Mouse (Mus musculus): ENCODE measurements around the gene Ccdc51. TPM values are rescaled to one million over a fixed set of nuclear protein-coding genes. Genes with fewer than 3 reads are reported as not detected.

Ccdc51 gene
- polyA plus RNA-seq, 1 experiment from 2014 or later: 13.1 TPM

DNA sequence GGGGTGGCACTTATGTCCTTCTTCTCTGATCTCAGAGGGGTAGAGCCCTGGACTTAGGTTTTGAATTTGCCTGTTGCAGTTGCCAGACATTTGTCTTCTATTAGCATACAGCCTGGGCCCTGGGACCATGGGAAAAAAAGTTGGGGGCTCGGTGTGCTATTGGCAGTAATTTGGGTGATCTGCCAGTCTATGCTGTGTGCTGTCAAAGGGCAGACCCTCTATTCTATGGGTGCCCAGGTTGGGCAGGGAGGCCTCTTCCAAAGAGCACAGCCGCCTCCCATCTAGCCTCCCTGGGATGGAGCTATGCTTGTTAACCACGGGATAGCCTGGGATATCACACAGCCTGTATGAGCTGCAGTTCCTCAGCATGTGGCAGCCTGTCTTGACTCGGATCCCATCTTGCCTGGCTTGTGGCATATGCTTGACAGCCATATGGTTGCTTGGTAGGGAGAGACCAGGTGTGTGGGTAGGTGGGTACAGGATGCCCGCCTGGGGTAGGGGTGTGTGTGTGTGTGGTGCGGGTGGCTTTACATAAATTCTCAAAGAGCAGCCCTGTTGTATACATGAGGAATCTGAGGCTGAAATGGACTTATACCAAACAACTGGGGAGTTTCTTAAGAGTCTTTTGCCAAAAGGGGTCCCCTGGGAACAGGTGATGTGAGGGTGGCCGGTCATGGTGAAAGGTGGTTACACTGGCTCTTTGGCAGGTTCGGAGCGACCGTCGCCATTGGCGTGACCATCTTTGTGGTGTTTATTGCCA is 26.8 kb upstream of the Ccdc51 start:
- H3K36me3 ChIP-seq (ENCODE audit: control insufficient read depth, insufficient read depth, low read length): peaks cover 14% of the 10 kb centered on the region
- no peaks in the 10 kb centered on the region for H3K9me3 ChIP-seq (ENCODE audit: control insufficient read depth, low read length)
- H3K9ac ChIP-seq (ENCODE audit: low read depth, low read length): peak overlapping the region; percentile 61
- peak overlapping the region; percentile 34 for H3K4me3 ChIP-seq (ENCODE audit: low read length)
- H3K27me3 ChIP-seq (replicated peaks; ENCODE audit: control insufficient read depth, insufficient read depth, low read length): no peaks in the 10 kb centered on the region
- 86% methylated on average over 12 of the region's 12 CpGs for WGBS
- H3K27ac ChIP-seq (ENCODE audit: low read depth, low read length): peak overlapping the region; percentile 46; the same call in 1 of the 2 replicates
- no peak for ATAC-seq
- H3K4me2 ChIP-seq (ENCODE audit: low read length): peak overlapping the region; percentile 55
- peaks cover 23% of the 10 kb centered on the region for H3K4me1 ChIP-seq (ENCODE audit: control insufficient read depth, insufficient read depth, low read depth, low read length)

DNA sequence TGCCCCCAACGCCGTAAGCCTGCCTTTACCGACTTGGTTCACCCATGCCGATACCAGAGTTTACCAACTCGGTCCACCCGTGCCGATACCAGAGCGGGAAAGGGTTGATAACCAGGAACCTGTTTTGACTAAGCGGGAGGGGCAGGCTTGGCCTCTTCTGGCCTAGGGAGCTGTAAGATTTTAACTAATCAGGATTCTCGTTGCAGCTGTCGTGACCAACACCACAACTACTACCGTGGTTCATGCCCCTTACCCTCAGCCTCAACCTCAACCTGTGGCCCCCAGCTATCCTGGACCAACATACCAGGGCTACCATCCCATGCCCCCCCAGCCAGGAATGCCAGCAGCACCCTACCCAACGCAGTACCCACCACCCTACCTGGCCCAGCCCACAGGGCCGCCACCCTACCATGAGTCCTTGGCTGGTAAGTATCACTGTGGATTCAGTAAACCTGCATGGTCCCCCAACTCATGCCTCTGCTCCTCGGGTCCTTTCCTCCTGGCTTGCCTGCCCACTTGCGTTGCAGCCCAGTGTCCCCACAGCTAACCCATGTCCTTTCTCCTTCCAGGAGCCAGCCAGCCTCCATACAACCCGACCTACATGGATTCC is 26.1 kb upstream of the Ccdc51 start:
- 94% methylated on average over 17 of the region's 17 CpGs for WGBS
- H3K9ac ChIP-seq (ENCODE audit: low read depth, low read length): no peak overlapping the region
- no peak overlapping the region for H3K4me2 ChIP-seq (ENCODE audit: low read length)
- H3K4me1 ChIP-seq (ENCODE audit: control insufficient read depth, insufficient read depth, low read depth, low read length): peaks cover 23% of the 10 kb centered on the region
- no peaks in the 10 kb centered on the region for H3K9me3 ChIP-seq (ENCODE audit: control insufficient read depth, low read length)
- H3K36me3 ChIP-seq (ENCODE audit: control insufficient read depth, insufficient read depth, low read length): peaks cover 14% of the 10 kb centered on the region
- no peak overlapping the region for H3K4me3 ChIP-seq (ENCODE audit: low read length)
- no peak for ATAC-seq
- H3K27ac ChIP-seq (ENCODE audit: low read depth, low read length): no peak overlapping the region
- no peaks in the 10 kb centered on the region for H3K27me3 ChIP-seq (replicated peaks; ENCODE audit: control insufficient read depth, insufficient read depth, low read length)

DNA sequence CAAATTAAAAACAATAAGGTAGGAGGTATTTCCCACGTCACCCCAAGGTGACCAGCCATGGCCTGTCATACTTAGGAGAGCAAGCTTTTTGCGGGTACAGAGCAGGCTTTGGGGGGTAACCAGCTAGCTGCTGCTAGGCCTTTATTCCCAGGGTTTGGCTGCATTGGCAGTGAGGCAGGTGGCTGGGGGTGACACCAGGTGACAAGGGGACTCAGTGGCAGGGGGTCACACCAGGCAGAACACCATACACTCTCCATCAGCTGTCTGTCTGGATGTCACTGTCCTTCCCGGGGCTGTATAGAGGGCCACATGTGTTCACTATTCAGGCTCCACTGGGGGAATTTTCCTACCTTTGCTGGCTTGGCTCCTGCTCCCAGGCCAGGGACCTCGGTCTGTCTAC is 25.4 kb upstream of the Ccdc51 start:
- peaks cover 14% of the 10 kb centered on the region for H3K36me3 ChIP-seq (ENCODE audit: control insufficient read depth, insufficient read depth, low read length)
- ATAC-seq: no peak
- H3K27me3 ChIP-seq (replicated peaks; ENCODE audit: control insufficient read depth, insufficient read depth, low read length): no peaks in the 10 kb centered on the region
- no peak overlapping the region for H3K4me2 ChIP-seq (ENCODE audit: low read length)
- peaks cover 23% of the 10 kb centered on the region for H3K4me1 ChIP-seq (ENCODE audit: control insufficient read depth, insufficient read depth, low read depth, low read length)
- no peak overlapping the region for H3K27ac ChIP-seq (ENCODE audit: low read depth, low read length)
- no peak overlapping the region for H3K4me3 ChIP-seq (ENCODE audit: low read length)
- no peaks in the 10 kb centered on the region for H3K9me3 ChIP-seq (ENCODE audit: control insufficient read depth, low read length)
- no peak overlapping the region for H3K9ac ChIP-seq (ENCODE audit: low read depth, low read length)
- WGBS: 91% methylated on average over 4 of the region's 4 CpGs

DNA sequence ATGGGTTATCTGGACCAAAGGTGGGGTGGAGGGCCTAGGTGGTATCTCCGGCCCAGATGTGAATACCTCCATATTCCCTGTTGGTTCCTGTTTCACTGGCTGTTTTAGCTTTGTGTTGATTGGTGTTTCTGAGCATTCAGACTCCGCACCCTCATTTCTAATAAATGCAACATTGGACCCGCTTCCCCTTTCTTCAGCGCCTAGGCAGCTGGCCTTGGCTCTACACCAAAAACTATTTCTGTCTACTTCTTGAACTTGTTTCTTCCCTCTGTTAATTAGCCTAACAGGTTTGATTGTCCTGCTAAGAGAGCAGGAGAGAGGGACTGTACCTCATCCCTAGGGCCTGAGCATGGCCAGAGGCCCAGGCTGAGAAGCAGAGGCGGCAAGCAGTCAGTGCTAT is 24.8 kb upstream of the Ccdc51 start:
- Histone ChIP-seq H3K9ac (ENCODE audit: low read depth, low read length) (no peak overlapping the region), H3K4me3 (ENCODE audit: low read length) (no peak overlapping the region), H3K9me3 (ENCODE audit: control insufficient read depth, low read length) (no peaks in the 10 kb centered on the region), H3K4me1 (ENCODE audit: control insufficient read depth, insufficient read depth, low read depth, low read length) (peaks cover 23% of the 10 kb centered on the region), H3K36me3 (ENCODE audit: control insufficient read depth, insufficient read depth, low read length) (peaks cover 18% of the 10 kb centered on the region), H3K4me2 (ENCODE audit: low read length) (no peak overlapping the region), H3K27ac (ENCODE audit: low read depth, low read length) (no peak overlapping the region), H3K27me3 (replicated peaks; ENCODE audit: control insufficient read depth, insufficient read depth, low read length) (no peaks in the 10 kb centered on the region)
- no peak for ATAC-seq
- WGBS: 95% methylated on average over 5 of the region's 5 CpGs

DNA sequence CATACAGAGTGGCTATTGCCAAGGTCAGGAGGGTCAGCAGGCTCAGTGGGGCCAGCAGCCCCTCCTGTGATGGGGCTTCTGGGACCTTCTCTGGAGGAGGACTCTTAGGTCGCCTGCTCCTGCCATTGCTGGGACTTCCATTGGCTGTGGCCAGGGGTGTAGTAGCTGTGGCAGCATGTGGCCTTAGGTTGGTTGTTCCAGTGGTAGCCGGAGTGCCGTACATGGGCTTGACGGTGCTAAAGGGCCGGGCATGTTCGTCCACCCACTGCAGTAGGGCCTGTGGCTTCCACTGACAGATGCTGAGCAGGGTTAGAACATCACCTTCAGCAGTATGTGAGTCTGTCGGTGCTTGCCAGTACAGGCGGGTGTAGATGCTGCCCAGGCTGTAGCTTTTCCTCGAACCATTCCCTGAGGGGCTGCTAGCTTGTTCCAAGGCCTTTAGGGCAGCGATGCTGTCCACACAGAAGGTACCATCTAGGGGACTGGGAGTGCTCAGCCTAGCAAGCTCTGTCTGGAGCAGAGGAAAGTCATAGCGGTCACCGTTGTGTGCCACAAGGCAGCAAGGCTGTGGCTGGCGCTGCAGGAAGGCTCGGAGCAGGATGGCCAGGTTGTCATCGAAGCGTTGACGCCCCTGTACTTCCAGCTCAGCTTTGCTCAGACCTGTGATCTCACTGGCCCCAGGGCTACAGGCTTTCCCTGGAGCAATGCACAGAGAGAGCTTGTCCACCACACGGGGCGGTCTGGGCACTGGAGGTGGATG is 24.1 kb upstream of the Ccdc51 start:
- WGBS: 93% methylated on average over 19 of the region's 19 CpGs
- Histone ChIP-seq H3K9me3 (ENCODE audit: control insufficient read depth, low read length) (no peaks in the 10 kb centered on the region), H3K27ac (ENCODE audit: low read depth, low read length) (no peak overlapping the region), H3K4me3 (ENCODE audit: low read length) (no peak overlapping the region), H3K27me3 (replicated peaks; ENCODE audit: control insufficient read depth, insufficient read depth, low read length) (no peaks in the 10 kb centered on the region), H3K9ac (ENCODE audit: low read depth, low read length) (no peak overlapping the region), H3K4me1 (ENCODE audit: control insufficient read depth, insufficient read depth, low read depth, low read length) (peaks cover 23% of the 10 kb centered on the region), H3K4me2 (ENCODE audit: low read length) (peak overlapping the region; percentile 71; the same call in 1 of the 2 replicates), H3K36me3 (ENCODE audit: control insufficient read depth, insufficient read depth, low read length) (peaks cover 23% of the 10 kb centered on the region)
- no peak for ATAC-seq

DNA sequence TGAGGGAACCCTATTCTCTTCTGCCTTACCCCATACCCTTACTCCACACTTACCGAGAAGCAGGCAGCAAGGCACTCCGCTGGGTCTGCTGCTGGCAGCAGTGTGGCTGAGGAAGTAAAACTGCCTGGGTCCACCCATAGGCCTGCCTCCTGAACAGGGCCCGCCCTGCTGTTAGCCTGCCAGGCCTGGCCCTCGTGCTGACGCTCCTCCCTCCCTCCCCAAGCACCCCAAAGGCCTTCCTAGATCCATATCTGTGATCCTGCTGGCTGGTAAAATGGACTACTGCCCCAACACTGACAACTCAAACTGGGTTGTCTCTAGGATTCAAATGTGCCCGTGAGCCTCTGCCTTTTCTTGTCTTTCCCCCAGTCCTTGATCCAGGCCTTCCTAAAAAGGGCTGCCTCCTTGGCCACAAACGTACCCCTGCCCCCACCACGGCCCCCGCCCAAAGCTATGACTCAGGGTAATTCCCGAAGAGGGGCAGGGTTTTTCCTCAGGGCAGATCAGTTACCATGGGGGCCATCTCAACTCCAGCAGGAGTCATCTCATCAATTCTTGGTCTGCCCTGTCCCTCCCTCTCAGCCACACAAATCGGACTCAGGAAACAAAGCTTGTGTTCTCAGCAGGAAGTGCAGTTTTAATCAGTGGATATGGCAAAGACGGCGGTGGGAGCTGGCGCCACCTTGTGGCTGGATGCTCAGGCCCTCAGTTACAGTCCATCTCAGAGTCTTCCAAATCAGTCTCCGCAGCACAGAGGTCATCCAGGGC is 23.0 kb upstream of the Ccdc51 start, which contains the start of gene Trex1:
Gene Trex1, minus strand, starts transcription at position 599 of the 768 bp plus-strand sequence.
- H3K27me3 ChIP-seq (replicated peaks; ENCODE audit: control insufficient read depth, insufficient read depth, low read length): no peaks in the 10 kb centered on the region
- H3K36me3 ChIP-seq (ENCODE audit: control insufficient read depth, insufficient read depth, low read length): peaks cover 30% of the 10 kb centered on the region
- H3K4me3 ChIP-seq (ENCODE audit: low read length): peak within 1 kb of the TSS; percentile 39
- peak; percentile 71 for ATAC-seq
- H3K27ac ChIP-seq (ENCODE audit: low read depth, low read length): peak within 1 kb of the TSS; percentile 78
- peaks cover 23% of the 10 kb centered on the region for H3K4me1 ChIP-seq (ENCODE audit: control insufficient read depth, insufficient read depth, low read depth, low read length)
- no peaks in the 10 kb centered on the region for H3K9me3 ChIP-seq (ENCODE audit: control insufficient read depth, low read length)
- peak within 1 kb of the TSS; percentile 71 for H3K4me2 ChIP-seq (ENCODE audit: low read length)
- WGBS: 27% methylated on average over 15 of the region's 15 CpGs
- peak within 1 kb of the TSS; percentile 59 for H3K9ac ChIP-seq (ENCODE audit: low read depth, low read length)

DNA sequence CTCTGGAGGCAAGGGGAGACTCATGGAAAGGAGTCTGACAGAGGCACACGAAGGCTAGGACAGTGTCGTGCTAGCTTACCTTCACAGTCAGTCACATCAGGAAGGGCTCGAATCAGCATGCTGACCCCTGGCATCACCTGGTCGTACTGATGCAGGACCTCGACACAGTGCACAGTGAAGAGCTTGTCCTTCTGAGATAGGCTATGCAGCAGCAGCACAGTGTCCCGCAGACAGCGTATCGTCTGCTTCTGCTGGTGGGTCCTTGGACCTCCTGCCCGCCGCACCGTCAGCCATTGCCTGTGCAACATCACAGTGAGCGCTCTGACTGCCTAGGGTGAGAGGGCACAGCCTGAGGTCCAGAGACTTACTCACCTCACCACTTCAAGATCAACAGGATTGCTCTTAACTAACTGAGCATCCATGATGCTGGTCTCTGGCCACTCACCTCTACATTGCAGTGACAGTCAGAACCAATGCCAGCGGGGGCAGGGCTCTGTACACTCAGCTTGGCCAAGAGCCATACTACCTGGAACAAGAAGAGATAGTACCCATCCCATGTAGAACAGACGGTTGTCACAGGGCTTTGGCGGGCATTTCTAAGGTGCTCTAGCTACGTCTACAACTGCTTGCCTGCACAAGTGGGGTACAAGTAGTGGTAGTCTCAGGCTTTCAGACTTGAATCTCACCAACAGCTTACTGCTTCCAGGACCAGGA is 22.0 kb upstream of the Ccdc51 start:
- H3K27me3 ChIP-seq (replicated peaks; ENCODE audit: control insufficient read depth, insufficient read depth, low read length): no peaks in the 10 kb centered on the region
- peaks cover 16% of the 10 kb centered on the region for H3K4me1 ChIP-seq (ENCODE audit: control insufficient read depth, insufficient read depth, low read depth, low read length)
- H3K36me3 ChIP-seq (ENCODE audit: control insufficient read depth, insufficient read depth, low read length): peaks cover 38% of the 10 kb centered on the region
- no peak overlapping the region for H3K9ac ChIP-seq (ENCODE audit: low read depth, low read length)
- no peak overlapping the region for H3K4me2 ChIP-seq (ENCODE audit: low read length)
- no peak for ATAC-seq
- H3K4me3 ChIP-seq (ENCODE audit: low read length): no peak overlapping the region
- H3K9me3 ChIP-seq (ENCODE audit: control insufficient read depth, low read length): no peaks in the 10 kb centered on the region
- no peak overlapping the region for H3K27ac ChIP-seq (ENCODE audit: low read depth, low read length)
- WGBS: 90% methylated on average over 16 of the region's 16 CpGs

DNA sequence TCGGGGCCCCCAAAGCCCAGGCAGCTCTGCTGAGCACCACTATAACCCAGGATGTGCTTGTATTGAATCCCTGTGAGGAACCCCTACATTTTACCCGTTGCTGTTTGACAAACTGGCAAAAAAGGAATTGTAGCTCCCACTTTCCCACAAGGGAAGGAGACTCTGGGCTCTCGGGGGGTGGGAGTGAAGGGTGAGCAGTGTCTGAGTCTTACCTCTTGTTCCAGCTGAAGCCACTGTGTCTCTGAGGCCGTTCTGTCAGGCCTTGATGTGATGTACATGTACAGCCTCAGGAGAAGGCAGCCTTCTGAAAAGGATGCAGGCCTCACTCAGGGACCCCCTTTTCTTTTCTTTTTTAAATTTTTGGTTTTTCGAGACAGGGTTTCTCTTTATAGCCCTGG is 21.4 kb upstream of the Ccdc51 start:
- Histone ChIP-seq H3K4me2 (ENCODE audit: low read length) (no peak overlapping the region), H3K4me3 (ENCODE audit: low read length) (no peak overlapping the region), H3K36me3 (ENCODE audit: control insufficient read depth, insufficient read depth, low read length) (peaks cover 44% of the 10 kb centered on the region), H3K4me1 (ENCODE audit: control insufficient read depth, insufficient read depth, low read depth, low read length) (peaks cover 15% of the 10 kb centered on the region), H3K27ac (ENCODE audit: low read depth, low read length) (no peak overlapping the region), H3K27me3 (replicated peaks; ENCODE audit: control insufficient read depth, insufficient read depth, low read length) (no peaks in the 10 kb centered on the region), H3K9ac (ENCODE audit: low read depth, low read length) (no peak overlapping the region), H3K9me3 (ENCODE audit: control insufficient read depth, low read length) (no peaks in the 10 kb centered on the region)
- ATAC-seq: no peak
- WGBS: 91% methylated on average over 5 of the region's 5 CpGs
